Mouse (Mus musculus) kidney, adult 2 months (tissue): ENCODE measurements around the gene Ube2o. TPM values are rescaled to one million over a fixed set of nuclear protein-coding genes. Genes with fewer than 3 reads are reported as not detected.

ENCODE experiments used
- DNase-seq: peaks from one replicate; pipeline ENCODE4 v3.0.0; 2021
- H3K27ac ChIP-seq: fragments of 200-500 bp; 2 replicates; pipeline ENCODE4 v1.5.1; 2012; ENCODE audit warnings: low read depth, low read length, control low read depth, inconsistent platforms; ENCODE audit not compliant: insufficient read depth
- H3K27me3 ChIP-seq: fragments of 200-500 bp; replicated peaks from 2 replicates; pipeline ENCODE4 v1.6.1; 2012; ENCODE audit warnings: mild to moderate bottlenecking, moderate library complexity, low read length, inconsistent platforms; ENCODE audit not compliant: control insufficient read depth, insufficient read depth
- H3K36me3 ChIP-seq: fragments of 200-500 bp; 2 replicates; pipeline ENCODE4 v1.6.1; 2012; ENCODE audit warnings: mild to moderate bottlenecking, moderate library complexity, low read length, inconsistent platforms; ENCODE audit not compliant: control insufficient read depth, insufficient read depth
- H3K4me1 ChIP-seq: fragments of 200-500 bp; 2 replicates; pipeline ENCODE4 v1.6.1; 2011; ENCODE audit warnings: low read length; ENCODE audit not compliant: control insufficient read depth, insufficient read depth
- H3K4me3 ChIP-seq: fragments of 200-500 bp; 2 replicates; pipeline ENCODE4 v1.5.1; 2011; ENCODE audit warnings: mild to moderate bottlenecking, low read depth, low read length, control low read depth; ENCODE audit not compliant: insufficient read depth
- CTCF ChIP-seq: fragments of 200-500 bp; conservative IDR thresholded peaks from 2 replicates; pipeline ENCODE4 v1.5.1; 2011; ENCODE audit warnings: low read depth, mild to moderate bottlenecking, control low read depth, low read length, moderate library complexity, mixed read lengths; ENCODE audit not compliant: insufficient read depth, insufficient read length
- POLR2A ChIP-seq: fragments of 200-500 bp; IDR thresholded peaks from one replicate; pipeline ENCODE4 v1.6.1; 2011; ENCODE audit warnings: low read depth, low read length, control low read depth
- WGBS: fragments of 180-500 bp; shearing (Covaris S2); methylation state at CpG from one replicate; pipeline ENCODE4 v1.1.7; 2018; 5-methylcytosine and 5-hydroxymethylcytosine counted together
- polyA plus RNA-seq: library from polyadenylated mRNA; depleted of rRNA; stranded (reverse); fragments of >200 nt; gene quantifications from 2 replicates; pipeline ENCODE4 v1.2.3, GENCODE M21; 2012

Gene Ube2o
- polyA plus RNA-seq, 1 experiment: 10.3 TPM

DNA sequence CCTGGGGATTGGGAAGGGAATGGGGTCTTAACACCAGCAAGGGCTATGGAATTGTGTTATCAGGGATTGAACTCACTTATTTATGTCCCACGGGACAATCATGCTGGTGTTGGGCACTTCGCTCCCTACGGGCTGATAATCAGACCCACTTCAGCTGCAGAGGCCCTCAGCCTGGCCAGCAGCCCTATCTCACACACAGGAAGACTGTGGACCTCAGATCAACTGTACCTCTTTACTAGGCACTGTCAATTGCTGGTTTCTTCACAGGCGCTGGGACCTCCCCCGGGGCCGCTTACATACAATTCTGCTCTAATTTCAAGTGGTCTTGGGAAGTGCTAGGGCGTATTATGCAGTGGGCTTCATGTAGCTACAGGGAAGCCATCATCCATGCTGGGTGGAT, 44.6 kb downstream of the Ube2o start:
- no peak for TF ChIP-seq POLR2A
- TF ChIP-seq CTCF: no peak
- H3K27me3 ChIP-seq: no peaks in the 10 kb centered on the region
- no peak overlapping the region for H3K4me3 ChIP-seq
- no peaks in the 10 kb centered on the region; the same call in 1 of the 2 replicates for H3K36me3 ChIP-seq
- H3K4me1 ChIP-seq: no peaks in the 10 kb centered on the region
- no peak overlapping the region for H3K27ac ChIP-seq
- WGBS: 95% methylated on average over 7 of the region's 7 CpGs
- DNase-seq: no peak

GRCm38 (mm10) chr11:116534154-116534865, 46.9 kb downstream of the Ube2o start:
- no peak overlapping the region for H3K27ac ChIP-seq
- WGBS: 18% methylated on average over 20 of the region's 20 CpGs
- TF ChIP-seq POLR2A: no peak
- peak; percentile 81 for TF ChIP-seq CTCF

DNA sequence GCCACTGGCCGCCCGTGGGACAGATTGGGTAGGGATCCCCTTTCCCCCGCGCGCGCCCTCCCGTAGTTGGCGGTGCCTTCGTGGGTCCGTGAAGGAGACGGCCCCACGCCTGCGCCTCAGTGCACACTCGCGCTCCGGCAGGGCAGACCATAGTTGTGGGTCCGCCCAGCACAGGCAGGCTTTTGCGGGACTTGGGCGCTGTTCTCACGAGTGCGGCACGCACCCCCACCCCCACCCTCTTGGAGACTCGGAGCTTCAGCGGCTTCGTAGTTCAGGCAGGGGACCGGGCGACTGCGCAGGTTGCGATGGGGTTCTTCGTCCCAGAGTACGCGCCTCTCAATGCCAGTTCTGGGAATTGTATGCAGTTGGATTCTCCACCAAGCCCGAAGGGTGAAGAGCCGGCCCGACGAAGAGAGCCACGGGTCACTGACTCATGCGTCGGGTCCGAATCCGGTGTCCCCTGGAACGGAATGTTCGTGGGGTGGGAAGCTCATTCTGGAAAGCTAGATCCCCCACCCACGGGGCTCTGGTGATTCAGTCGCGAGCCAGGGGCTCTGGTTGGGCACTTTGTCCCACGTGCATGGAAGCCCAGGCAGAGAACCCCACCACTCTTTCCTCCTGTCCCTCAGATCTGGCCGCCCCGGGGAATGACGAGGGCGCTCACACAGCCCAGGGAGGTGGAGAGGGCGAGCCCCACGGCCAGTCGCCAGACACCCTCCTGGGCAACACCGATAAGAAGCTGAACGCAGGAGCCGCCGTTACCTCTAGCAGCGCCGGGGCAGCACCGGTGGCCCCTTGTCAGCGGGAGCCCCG, 47.7 kb downstream of the Ube2o start:
- peak; percentile 38 for DNase-seq
- TF ChIP-seq CTCF: no peak
- TF ChIP-seq POLR2A: no peak
- Histone ChIP-seq H3K27me3 (no peaks in the 10 kb centered on the region), H3K4me3 (peak overlapping the region; percentile 57), H3K27ac (peak overlapping the region; percentile 67), H3K36me3 (no peaks in the 10 kb centered on the region), H3K4me1 (no peaks in the 10 kb centered on the region)
- under 1% methylated on average over 63 of the region's 63 CpGs for WGBS

More at GRCm38 (mm10) chr11:116534154-116534865, 46.9 kb downstream of the Ube2o start:
- H3K4me1 ChIP-seq: no peaks in the 10 kb centered on the region
- peak overlapping the region; percentile 57 for H3K4me3 ChIP-seq
- H3K27me3 ChIP-seq: no peaks in the 10 kb centered on the region
- no peaks in the 10 kb centered on the region for H3K36me3 ChIP-seq
- DNase-seq: peak; percentile 81

- H3K27ac ChIP-seq: peak overlapping the region; percentile 67
- WGBS: under 1% methylated on average over 50 of the region's 50 CpGs
- DNase-seq: peak; percentile 75
- peak overlapping the region; percentile 57 for H3K4me3 ChIP-seq
- no peaks in the 10 kb centered on the region for H3K27me3 ChIP-seq
- TF ChIP-seq CTCF: no peak
- TF ChIP-seq POLR2A: no peak
- no peaks in the 10 kb centered on the region for H3K4me1 ChIP-seq
- H3K36me3 ChIP-seq: no peaks in the 10 kb centered on the region
These were observed 48.4 kb downstream of the Ube2o start for GRCm38 (mm10) chr11:116532810-116533338.

- H3K36me3 ChIP-seq: no peaks in the 10 kb centered on the region
- H3K4me3 ChIP-seq: peak overlapping the region; percentile 57
- WGBS: under 1% methylated on average over 30 of the region's 30 CpGs
- peak; percentile 24 for DNase-seq
- no peaks in the 10 kb centered on the region for H3K27me3 ChIP-seq
- TF ChIP-seq POLR2A (no peak), CTCF (no peak)
- no peaks in the 10 kb centered on the region for H3K4me1 ChIP-seq
- H3K27ac ChIP-seq: peak overlapping the region; percentile 12; the same call in 1 of the 2 replicates
These were observed 48.9 kb downstream of the Ube2o start for GRCm38 (mm10) chr11:116532262-116532809.

- H3K27me3 ChIP-seq: no peaks in the 10 kb centered on the region
- TF ChIP-seq CTCF: no peak
- no peak for TF ChIP-seq POLR2A
- no peaks in the 10 kb centered on the region for H3K4me1 ChIP-seq
- no peak for DNase-seq
- H3K27ac ChIP-seq: no peak overlapping the region
- H3K4me3 ChIP-seq: peak overlapping the region; percentile 57
- no peaks in the 10 kb centered on the region for H3K36me3 ChIP-seq
- 3% methylated on average over 48 of the region's 48 CpGs for WGBS
These were observed 49.7 kb downstream of the Ube2o start for GRCm38 (mm10) chr11:116531371-116532191.
